Mouse (Mus musculus) adrenal gland, adult 18-20 months (tissue): ENCODE data around the gene Cxadr. TPM values are rescaled to one million over a fixed set of nuclear protein-coding genes. Genes with fewer than 3 reads are reported as not detected.
A peak's percentile ranks its signal among the peaks of the same experiment; 100 is the strongest.

ENCODE experiments used
- DNase-seq, 2 experiments: peaks; one replicate each; pipeline ENCODE4 v3.0.0; 2021 to 2022; ENCODE audit warnings: low spot score in 2 of 2
- long read RNA-seq, 2 experiments: library from polyadenylated mRNA; stranded (forward); transcript quantifications; one replicate each; pipeline ENCODE4 v2.0.0; 2021
- total RNA-seq, 2 experiments: library from RNA; stranded (reverse); gene quantifications; 1 replicate in 1 of 2; 2 replicates in 1 of 2; pipeline ENCODE4 v1.2.3; 2021

The Cxadr gene
- total RNA-seq = 10 to 100 TPM; 10.8 to 17.3 TPM
- long read RNA-seq, experiment 1, full-length matches to known transcripts = 3 of 5 reads
- long read RNA-seq, experiment 1, partial matches to known transcripts = 1 of 5 reads
- long read RNA-seq, experiment 1, other reads (novel, unspliced or antisense) = 1 of 5 reads
- long read RNA-seq, experiment 2, full-length matches to known transcripts = 17 of 21 reads
- long read RNA-seq, experiment 2, partial matches to known transcripts = 0 of 21 reads
- long read RNA-seq, experiment 2, other reads (novel, unspliced or antisense) = 4 of 21 reads

DNA sequence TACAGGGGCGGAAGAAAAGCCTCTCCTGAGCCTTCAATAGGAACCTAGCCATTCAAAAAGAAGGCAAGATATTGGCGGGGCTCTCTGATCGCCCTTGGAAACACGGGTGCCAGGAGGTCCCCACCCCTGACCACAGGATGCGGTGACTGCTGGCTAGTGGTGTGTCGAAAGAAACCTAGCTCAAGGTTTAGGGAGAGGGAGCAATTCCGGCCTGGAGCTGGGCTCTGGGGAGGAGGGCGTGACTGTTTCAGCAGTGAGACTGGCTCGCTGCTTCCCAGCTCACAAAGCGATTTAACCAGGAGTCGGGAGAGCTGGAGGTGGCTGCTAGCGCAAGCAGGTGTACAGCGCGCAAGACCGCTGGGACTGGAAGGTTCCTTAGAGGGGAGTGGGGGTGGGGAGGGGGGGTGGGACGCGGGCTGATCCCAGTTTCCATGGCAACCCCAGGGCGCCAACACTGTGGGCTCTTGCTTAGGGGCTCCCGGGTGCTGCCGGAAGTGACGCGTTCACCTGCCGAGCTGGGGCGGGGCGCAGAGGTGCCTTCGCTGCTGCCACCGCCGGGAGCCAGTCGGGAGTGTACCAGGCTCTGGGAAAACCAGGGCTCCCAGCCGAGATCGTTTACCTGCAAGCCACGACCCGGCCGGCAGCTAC, at the start of gene Cxadr:
Cxadr (plus strand) TSS at position 307 of the 648 bp plus-strand sequence.
- DNase-seq = peak in 1 of 2 experiments; percentile 57

DNA sequence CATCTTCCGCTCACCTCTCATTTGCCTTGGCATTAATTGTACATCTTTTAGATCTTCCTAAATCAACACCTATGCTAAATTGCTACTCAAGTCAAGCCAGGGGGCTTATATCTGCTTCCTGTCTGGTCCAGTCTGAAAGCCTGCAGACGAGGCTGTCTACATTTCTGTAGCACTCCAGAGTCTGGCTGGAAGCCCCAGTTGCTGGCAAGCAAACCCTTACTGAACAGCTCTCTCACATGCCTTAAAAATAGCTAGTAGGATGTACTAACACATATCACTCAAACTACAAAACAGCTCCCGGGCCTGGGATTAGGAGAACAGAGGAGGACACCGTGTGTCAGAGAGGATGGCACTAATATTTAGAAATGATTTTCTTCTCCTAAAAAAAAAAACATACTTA, 42.3 kb upstream of the Cxadr start:
- no peak for DNase-seq

DNA sequence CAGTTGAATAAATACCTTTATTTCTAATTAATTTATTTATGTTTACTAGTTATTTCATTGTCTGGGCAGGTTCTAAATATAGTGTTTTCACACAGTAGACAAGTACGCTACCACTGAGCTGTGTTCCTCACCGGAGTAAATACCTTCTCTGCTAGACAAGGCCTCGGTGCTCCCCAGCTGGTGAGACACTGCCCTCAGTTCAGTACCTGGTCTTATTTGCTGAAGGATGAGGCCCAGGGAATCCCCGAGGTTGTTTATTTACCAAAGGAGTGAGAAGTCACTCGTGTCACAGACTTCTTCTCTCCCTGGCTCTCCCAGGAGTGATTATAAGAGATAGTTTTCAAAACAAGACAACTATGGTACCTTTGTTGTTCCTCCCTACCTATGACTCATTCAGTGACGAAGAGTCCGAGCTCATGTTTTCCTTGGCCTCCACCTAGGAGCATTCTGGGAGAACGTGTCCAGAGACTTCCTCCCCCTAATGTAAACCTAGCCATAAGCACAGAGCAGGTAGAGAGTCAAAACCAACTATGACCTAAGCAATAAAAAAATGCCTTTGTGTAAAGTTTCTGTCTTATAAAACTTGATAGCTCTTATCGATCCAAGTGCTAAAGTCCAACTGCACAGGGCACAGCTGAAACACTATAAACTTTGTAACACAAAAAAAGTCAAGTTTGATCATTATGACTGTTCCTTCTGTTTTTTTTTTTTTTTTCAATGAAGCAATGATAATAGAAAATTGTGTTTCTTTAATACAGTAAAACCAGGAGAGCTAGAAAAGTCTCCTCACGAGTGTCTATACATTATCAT, 41.0 kb upstream of the Cxadr start:
- no peak for DNase-seq

DNA sequence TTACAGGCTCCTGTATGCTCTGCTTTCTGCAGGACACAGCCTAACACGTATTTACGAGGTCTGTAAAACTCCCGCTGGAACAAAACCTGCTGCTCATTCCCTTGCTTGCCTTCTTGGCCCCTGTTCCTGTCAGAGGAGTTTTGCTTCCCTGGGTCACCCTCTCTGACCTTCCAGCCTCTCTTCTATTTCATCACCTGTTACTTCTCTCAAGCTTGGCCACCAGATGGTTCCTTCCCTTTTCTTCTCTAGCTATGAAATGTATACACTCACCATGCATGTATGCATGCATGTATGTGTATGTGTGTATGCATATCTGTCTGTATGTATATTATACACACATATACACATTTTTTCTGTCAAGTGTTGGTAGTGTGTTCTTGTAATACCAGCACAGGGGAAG, 39.8 kb upstream of the Cxadr start:
- DNase-seq = no peak

DNA sequence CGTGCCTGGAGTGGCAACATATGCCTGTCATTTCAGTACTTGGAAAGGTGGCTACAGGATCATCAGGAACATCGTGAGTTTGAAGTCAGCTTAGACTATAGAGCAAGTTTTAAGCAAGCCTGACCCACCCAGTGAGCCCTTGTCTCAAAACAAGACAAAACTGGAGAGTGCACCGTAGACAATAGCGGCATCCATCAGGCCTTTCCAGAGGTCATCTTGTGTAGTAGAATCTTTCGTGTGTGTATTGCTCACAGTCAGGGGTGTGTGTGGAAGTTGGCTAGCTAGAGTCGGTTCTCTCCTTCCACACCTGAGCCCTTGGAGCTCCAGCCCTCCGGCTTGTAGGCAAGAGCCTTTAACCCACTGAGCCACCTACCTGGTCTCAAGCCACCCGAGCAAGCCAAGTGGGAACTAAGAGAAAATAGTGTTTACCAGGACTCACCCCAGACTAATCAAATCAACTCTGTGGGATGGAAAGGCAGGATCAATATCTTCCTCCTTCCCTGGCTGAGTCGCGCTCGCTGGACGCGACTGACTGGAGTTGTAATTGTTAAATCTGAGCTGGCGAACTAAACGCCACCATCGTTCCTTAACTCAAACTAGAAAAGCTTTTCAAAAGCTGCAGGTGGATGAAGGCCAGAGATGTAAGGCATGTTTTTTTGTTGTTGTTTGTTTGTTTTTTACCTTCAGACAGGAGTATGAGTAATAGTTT, 36.7 kb upstream of the Cxadr start:
- DNase-seq = peak in 1 of 2 experiments; percentile 7

DNA sequence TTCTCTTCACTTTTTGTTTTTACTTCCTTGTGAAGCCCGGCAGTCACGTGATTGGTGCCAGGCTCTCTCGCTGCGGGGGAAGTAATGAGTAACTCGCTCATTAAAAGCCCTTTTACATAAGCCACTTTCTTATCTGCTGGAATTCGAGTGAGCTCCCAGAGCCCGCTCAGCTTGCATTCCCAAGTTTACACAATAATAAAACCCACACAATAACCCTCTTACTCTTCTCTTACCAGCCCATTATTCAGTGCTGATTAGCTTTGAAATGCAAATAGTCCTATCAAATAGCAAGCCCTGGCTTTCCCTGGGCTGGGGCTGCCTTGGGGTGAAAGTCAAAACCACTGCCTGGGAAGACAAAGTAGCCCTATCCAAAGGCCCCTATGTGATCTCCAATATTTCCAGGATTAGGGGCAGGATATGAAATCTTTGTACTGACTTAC, 36.1 kb upstream of the Cxadr start:
- peak in 1 of 2 experiments; percentile 29 for DNase-seq

DNA sequence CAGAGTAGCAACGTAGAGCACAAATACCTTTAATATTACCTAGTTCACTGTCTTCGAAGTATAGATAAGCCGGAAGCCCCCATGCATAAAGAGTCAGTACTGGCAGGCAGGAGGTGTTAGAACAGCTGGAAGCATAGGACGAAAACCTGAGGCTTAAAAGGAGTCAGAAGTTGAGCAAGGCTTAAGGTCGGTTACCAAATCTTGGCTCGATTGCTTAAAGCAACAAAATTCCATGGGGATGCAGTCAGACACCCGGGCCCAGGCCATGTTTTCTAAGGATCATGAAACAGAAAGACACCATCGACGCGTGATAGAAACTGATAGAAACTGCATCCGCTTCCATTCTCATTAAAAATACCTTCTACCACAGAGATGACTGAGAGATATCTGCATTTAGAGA, 35.5 kb upstream of the Cxadr start:
- DNase-seq = peak in 1 of 2 experiments; percentile 8

DNA sequence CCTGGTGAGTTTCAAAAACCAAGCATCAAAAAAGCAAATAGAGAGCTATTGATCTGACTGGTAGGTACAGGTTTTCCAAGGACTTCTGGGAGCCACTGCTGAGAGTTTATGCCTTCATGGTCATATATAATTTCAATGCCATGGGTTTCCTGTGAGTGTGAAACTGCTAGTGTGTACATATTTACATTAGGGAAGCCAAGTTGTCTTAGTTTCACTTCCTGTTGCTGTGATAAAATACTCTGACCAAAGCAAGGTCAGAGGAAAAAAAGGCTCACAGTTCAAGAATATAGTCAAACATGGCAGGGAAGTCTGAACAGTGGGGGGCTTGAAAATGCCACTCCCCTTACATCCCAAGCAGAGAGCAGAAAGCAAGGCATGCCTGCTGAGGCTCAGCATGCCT, 33.8 kb upstream of the Cxadr start:
- no peak for DNase-seq

DNA sequence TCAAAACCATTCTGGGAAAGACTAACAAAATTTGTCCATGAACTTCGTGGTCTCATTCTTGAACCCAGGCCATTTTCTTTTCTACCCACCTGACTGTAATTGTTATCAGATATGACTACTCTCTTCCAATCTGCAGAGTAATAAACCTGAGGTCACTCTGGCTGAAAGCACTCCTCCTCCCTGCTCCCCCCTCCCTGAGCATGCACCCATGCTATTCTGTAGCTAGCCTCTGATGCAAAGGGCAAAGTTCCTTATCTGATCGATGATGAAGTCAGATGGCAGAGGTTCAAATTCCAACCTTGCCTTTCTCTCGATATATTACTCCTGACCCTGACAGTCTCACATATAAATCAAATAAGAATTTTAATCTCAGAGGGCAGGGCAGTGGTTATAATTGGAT, 33.1 kb upstream of the Cxadr start:
- DNase-seq = peak in 1 of 2 experiments; percentile 22

DNA sequence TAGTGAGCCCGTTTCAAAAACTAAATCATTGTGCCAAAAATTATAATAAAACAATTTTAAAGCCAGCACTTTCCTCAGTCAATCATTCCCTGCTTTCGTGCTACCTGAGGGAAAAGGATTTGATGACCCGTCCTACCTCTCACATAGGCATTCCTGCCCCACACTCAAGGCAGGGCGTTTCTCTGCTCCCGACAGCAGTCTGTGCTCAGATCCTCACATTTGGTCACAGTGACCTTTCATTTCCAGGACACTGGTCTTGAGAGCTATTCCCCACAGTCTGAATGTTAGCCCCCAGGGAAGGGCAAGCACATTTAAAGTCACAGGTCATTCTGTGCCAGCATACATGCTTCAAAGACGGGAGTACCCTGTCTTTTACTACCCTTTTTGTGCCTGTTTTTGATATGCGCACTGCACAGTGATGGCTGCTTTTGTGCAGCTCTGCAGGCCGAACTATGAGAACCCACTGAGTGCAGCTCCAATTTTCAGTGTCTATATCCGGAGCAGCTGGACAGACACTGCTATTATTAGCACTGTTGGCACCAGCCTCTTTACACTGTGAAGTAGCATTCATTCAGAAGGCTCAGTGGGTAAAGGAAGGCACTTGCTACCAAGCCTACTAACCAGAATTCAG, 26.3 kb upstream of the Cxadr start:
- DNase-seq = no peak

DNA sequence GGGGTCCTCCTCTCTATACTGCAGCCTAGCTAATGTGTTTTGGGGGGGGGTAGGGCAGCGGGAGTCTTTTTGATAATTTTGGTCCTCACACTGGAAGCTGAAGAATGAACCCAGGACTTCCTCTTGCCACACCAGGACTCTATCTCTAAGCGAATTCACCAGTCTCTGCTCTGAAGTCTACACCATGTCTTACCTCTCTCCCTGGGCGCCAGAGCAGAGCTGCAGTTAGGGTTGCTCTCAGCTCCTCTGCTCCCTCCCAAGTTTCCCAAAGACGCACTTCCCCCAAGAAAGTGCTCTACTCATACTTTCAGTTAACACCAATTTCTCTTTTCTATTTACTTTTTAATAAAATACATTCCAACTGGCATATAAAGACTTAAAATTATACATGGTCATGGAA, 23.7 kb upstream of the Cxadr start:
- no peak for DNase-seq

DNA sequence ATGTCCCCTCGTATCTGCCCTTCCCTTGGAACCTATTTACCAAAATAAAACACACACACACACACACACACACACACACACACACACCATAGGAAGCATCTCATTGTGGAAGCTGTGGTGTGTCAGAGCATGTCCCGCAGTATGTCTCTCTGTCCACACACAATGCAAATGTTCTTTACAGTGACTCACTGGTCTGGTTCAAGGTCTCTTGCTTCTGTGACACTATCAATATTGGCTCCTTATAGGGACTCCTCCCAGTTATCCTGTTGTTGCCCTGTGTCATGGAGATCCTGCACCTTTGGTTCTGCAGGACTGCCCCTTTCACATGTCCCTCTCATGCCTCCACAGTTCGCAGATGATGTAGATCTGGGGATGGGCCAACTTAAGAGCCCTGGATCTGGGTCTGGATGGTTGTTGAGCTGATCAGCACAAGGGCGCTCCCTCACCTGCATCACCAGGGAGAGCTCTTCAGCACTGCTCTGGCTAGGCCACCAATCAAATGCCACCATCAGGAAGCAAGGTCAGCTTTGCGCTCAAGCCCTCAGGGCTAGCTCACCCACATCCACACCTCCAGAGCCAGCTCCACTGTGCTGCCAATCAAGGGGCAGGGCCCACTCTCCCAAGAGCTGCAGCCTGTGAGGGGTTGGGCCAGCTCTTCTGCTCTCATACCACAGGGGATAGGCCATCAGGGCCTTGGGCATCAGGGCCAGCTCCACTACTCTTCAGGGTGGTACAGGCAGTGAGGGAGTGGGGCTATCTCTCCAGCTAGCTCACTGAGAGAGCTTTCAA, 21.0 kb upstream of the Cxadr start:
- no peak for DNase-seq

DNA sequence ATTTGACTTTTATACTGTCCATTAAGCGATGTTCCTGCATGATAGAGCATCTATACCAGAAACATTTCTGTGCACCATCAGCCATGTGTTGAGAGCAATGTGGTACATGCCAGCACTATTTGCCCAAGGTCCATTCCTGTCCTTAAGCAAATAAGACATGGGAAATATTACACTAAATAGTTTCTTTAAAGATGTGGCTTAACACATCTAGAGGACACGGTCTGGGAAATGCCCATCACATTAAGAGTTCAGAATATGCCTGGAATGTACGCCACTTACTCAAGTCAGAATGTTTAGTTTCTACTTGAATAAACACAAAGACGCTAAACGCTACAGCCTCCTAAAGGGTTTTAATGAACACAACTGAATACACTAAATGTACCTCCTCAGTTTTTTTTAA, 18.1 kb upstream of the Cxadr start:
- DNase-seq = no peak

DNA sequence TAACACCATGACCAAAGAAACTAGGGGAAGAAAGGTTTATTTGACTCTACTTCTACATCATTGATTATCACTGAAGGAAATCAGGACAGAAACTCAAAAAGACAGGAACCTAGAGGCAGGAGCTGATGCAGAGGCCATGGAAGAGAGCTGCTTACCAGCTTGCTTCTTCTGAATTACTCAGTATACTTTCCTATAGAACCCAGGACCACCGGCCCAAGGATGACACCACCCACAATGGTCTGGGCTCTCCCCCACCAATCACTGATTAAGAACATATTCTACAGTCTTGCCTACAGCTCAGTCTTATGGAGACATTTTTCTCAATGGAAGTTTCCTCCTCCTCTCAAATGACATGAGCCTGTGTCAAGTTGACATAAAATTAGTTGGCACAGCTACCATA, 7.2 kb upstream of the Cxadr start:
- no peak for DNase-seq

DNA sequence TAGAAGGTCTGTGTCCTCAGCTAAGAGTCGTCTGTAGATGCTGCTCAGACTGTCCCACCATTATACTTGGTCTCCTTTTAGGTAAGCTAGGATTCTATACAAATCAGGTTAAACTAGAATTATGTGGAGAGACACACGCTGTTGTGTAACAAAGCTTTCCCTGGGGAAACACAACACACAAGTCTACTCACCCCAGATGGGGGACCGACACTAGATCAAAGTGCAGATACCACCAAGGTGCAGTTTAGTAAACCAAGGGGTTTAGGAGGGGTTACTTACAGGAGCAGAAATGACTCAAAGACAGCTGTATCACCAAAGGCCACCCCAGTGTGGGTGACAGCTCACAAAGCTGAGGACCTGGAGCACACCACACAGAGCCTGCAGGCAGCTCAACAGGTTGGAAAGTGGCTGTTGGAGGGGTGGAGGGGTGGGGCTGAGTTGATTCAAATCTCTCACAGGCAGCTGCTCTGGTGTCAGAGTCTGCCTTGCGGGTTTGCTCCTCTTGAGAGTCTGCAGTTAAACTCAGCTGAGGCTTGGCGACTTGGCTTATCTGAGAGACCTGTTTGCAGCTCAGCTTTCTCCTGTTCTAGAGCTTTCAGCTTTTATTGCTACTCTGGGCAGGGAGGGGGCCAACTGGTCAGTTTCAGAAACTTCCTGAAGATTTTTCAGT, 6.5 kb upstream of the Cxadr start:
- no peak for DNase-seq

DNA sequence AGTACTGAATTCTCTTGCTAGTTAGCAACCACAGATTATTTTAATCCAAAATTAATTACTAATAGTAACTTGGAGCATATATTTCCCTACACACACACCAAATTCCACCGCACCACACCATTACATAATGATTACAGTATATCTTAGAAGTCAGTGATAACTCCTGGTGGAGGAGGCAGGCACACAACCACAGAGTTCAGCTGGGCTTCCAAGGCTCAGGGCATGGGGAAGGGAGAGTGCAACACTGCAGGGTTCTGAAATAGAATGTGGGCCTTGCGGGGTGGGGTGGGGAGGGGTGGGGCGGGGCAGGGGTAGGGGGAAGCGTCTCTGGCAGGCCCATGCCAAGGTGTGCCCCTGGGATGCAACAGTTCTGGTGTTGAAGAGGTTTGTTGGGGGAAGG, 5.7 kb upstream of the Cxadr start:
- DNase-seq = no peak

DNA sequence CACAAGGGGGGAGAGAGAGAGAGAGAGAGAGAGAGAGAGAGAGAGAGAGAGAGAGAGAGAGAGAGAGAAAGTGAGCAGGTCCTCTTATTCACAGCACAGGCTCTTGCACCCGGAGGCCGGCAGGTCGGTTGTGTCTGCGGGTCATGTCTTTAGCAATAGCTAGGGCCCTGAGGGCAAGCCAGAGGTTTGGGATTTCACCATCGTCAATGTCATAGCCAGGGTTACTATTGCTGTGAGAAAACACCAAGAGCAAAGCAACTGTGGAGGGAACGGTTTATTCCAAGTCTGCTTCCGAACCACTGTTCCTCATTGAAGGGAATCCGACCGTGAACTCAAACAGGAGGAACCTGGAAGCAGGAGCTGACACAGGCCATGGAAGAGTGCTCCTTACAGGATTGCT, 5.2 kb upstream of the Cxadr start:
- DNase-seq = peak in 1 of 2 experiments; percentile 31

DNA sequence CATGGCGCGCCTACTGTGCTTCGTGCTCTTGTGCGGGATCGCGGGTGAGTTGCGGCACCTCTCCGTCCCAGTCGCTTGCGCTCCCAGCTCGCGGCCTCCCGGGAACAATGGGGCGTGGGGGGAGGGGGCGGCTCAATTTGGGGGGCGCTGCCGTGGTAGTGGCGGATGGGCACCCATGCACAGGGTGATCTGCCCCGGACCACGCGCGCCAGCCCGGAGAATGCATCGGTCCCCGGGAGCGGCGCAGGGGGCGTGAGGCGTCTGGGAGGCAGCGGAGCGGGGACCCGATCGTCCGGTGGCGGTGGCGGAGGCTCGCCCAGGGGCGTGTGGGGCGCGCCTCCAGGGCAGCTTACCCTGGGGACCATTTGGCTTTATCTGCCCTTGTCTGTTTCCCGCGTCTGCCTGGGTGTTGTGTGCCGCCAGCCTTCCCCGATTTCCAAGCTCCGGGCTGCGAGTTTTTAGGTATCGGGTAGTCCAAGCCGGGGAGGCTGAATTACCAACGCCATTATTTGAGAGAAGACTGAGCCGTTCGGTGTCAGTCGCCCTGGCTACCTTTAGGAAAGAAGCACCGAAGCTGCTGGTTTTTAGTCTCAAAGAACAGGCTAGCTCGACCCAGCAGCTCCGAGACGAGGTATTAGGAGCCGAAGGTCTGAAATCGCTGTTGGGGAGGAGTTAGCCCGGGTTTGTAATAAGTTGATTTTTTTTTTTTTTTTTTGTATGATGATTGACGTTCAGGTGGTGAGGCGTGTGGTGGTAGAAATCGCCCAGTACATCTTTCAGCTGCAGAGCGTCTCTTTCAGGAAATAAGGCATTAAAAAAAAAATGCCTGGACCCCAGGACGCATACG, 765 bp downstream of the Cxadr start:
- peak; percentile 34 to 39 for DNase-seq

DNA sequence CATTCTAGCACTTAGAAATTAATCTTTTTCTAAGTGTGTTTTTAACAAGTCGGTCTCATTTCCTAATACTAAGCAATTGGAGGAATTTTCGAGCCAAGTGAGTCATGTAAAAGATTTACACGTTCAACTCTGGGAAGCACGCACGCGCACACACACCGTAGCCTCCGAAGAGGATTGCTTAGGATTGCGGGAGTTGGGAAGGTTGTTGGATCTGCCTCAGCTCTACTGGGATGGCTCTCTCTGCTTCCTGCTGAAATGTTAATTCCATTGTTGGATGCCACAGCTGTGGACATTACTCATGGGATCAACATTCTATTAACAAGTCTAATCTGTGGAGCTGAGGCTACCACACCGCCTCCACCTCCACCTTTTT, 1.4 kb downstream of the Cxadr start:
- DNase-seq = peak in 1 of 2 experiments; percentile 31
